Mouse (Mus musculus): ENCODE data around the gene Evi2. TPM values are rescaled to one million over a fixed set of nuclear protein-coding genes. Genes with fewer than 3 reads are reported as not detected.

The Evi2 gene
- 0.41 TPM in 1 of 2 replicates, not detected in the other for polyA plus RNA-seq (2012; ENCODE audit: insufficient read depth, low replicate concordance)

- Histone ChIP-seq H3K36me3 (replicated peaks; ENCODE audit: low read length) (peaks cover 14% of the 10 kb centered on the region), H3K4me3 (replicated peaks) (peak within 1 kb of the TSS; percentile 90), H3K4me1 (peaks cover 89% of the 10 kb centered on the region), H3K9me3 (no peaks in the 10 kb centered on the region), H3K27me3 (replicated peaks) (no peaks in the 10 kb centered on the region)
- no peak for TF ChIP-seq GATA1 (IDR thresholded peaks at IDR 0.05; ENCODE audit: borderline replicate concordance, low read length)
Observed at GRCm38 (mm10) chr11:79530333-79530761, at the start of gene Evi2, which contains the start of gene Evi2a. TSS of gene Evi2 (minus strand) at chr11:79530589. TSS of gene Evi2a (minus strand) at chr11:79530609.

DNA sequence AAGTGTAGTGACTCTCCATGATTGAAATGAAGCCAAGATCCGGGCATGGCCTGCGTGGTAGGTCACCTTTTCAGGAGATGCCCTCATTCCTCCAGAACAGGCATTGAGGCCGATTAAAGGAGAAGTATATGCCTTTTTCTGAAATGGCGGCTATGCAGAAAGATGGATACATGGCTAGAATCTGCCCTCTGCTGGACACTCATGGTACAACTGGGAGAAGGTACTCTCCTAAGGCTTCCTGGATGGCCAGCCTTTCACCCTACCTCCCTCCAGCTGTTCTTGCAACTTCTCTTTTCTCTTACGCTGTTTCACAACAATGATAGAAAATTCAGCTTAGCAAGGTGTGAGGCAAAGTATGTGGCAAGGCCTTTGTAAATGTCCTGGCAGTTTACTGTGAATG, 47.4 kb upstream of the Evi2 start:
- H3K27me3 ChIP-seq (replicated peaks), result no peaks in the 10 kb centered on the region
- no peaks in the 10 kb centered on the region for H3K9me3 ChIP-seq
- no peak overlapping the region for H3K4me3 ChIP-seq (replicated peaks)
- H3K36me3 ChIP-seq (replicated peaks; ENCODE audit: low read length), result peaks cover 75% of the 10 kb centered on the region
- H3K4me1 ChIP-seq, result peaks cover 24% of the 10 kb centered on the region
- no peak for TF ChIP-seq FLI1 (IDR thresholded peaks at IDR 0.05; ENCODE audit: low read length)
- no peak for TF ChIP-seq GATA1 (IDR thresholded peaks at IDR 0.05; ENCODE audit: borderline replicate concordance, low read length)

DNA sequence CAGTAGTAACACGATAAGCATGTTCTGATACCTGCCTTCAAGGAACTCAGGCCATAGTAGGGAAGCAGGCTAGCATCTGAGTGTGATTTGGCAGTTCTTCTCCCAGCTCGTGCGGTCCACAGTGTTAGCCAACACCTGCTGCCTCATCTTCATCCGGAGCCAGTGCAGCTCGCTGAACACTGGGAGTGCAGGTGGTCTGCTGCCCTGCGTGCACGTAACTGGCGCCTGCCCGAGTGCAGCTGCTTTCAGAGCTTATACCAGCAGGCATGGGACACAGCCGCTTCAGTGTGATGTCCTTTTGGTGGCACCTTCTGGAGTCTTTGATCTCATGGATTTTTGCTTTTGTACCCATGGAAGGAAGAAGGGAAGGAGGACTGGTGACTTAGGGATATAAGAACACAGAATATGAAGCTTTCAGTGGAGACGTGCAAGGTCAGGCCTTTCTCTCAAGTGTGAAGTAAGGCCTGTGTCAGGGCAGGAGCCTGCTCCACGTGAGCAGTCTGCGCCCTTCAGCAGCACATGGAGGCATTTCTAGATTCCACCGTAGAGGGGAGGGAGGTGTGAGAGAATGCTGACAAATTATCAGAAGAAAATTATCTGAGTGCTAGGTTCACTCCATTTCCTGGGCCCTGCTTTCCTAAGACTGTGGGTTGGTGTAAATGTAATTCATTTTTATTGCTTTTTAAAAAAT, 45.1 kb upstream of the Evi2 start:
- no peak for TF ChIP-seq GATA1 (IDR thresholded peaks at IDR 0.05; ENCODE audit: borderline replicate concordance, low read length)
- no peak for TF ChIP-seq FLI1 (IDR thresholded peaks at IDR 0.05; ENCODE audit: low read length)
- Histone ChIP-seq H3K4me1 (peaks cover 24% of the 10 kb centered on the region), H3K36me3 (replicated peaks; ENCODE audit: low read length) (peaks cover 94% of the 10 kb centered on the region), H3K9me3 (no peaks in the 10 kb centered on the region), H3K27me3 (replicated peaks) (no peaks in the 10 kb centered on the region), H3K4me3 (replicated peaks) (no peak overlapping the region)

GRCm38 (mm10) chr11:79573836-79574235, 43.4 kb upstream of the Evi2 start:
- no peak overlapping the region for H3K4me3 ChIP-seq (replicated peaks)
- no peaks in the 10 kb centered on the region for H3K9me3 ChIP-seq
- H3K36me3 ChIP-seq (replicated peaks; ENCODE audit: low read length), result peaks cover 94% of the 10 kb centered on the region
- TF ChIP-seq FLI1 (IDR thresholded peaks at IDR 0.05; ENCODE audit: low read length), result no peak
- no peak for TF ChIP-seq GATA1 (IDR thresholded peaks at IDR 0.05; ENCODE audit: borderline replicate concordance, low read length)
- H3K27me3 ChIP-seq (replicated peaks), result no peaks in the 10 kb centered on the region
- H3K4me1 ChIP-seq, result peaks cover 24% of the 10 kb centered on the region

DNA sequence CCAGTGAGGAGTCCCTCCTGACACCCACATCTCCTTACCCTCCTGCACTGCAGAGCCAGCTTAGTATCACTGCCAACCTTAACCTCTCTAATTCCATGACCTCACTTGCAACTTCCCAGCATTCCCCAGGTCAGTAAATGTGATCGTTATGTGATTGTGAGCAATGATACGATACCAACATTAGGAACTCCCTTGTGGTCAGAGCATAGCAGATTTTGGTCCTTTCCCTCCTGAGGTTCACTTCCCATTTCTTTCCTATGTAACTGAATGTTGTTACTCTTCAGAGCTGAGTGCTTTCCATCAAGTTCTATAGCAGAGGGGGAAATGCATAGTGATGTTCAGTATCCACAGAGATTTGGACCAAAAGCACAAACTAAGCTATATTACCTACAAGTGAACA, 39.9 kb upstream of the Evi2 start:
- TF ChIP-seq FLI1 (IDR thresholded peaks at IDR 0.05; ENCODE audit: low read length), result no peak
- TF ChIP-seq GATA1 (IDR thresholded peaks at IDR 0.05; ENCODE audit: borderline replicate concordance, low read length), result no peak
- Histone ChIP-seq H3K4me1 (peaks cover 2% of the 10 kb centered on the region; the same call in 1 of the 2 replicates), H3K27me3 (replicated peaks) (no peaks in the 10 kb centered on the region), H3K36me3 (replicated peaks; ENCODE audit: low read length) (peaks cover 97% of the 10 kb centered on the region), H3K4me3 (replicated peaks) (no peak overlapping the region), H3K9me3 (no peaks in the 10 kb centered on the region; the same call in 1 of the 2 replicates)

GRCm38 (mm10) chr11:79568197-79568911, 38.0 kb upstream of the Evi2 start:
- Histone ChIP-seq H3K27me3 (replicated peaks) (no peaks in the 10 kb centered on the region), H3K4me3 (replicated peaks) (no peak overlapping the region), H3K36me3 (replicated peaks; ENCODE audit: low read length) (peaks cover 95% of the 10 kb centered on the region)

DNA sequence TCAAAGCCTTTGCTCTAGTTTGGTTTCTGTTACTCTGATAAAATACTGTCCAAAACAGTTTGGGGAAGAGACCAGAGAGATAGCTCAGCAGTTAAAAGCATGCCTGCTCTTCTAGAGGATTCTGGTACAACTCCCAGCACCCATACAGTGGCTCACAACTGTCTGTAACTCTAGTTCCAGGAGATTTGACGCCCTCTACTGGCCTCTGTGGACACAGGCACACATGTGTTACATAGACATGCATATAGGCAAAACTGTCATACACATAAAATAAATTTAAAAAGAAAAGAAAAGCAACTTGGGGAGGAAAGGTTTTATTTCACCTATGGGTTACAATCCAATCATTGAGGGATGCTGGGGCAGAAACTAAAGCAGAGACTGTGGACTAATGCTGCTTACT, 36.6 kb upstream of the Evi2 start:
- Histone ChIP-seq H3K4me3 (replicated peaks) (no peak overlapping the region), H3K36me3 (replicated peaks; ENCODE audit: low read length) (peaks cover 97% of the 10 kb centered on the region), H3K9me3 (no peaks in the 10 kb centered on the region; the same call in 1 of the 2 replicates), H3K4me1 (peaks cover 10% of the 10 kb centered on the region), H3K27me3 (replicated peaks) (no peaks in the 10 kb centered on the region)
- TF ChIP-seq GATA1 (IDR thresholded peaks at IDR 0.05; ENCODE audit: borderline replicate concordance, low read length) (no peak), FLI1 (IDR thresholded peaks at IDR 0.05; ENCODE audit: low read length) (no peak)

More at GRCm38 (mm10) chr11:79568197-79568911, 38.0 kb upstream of the Evi2 start:
- Histone ChIP-seq H3K4me1 (peaks cover 6% of the 10 kb centered on the region), H3K9me3 (no peaks in the 10 kb centered on the region; the same call in 1 of the 2 replicates)
- TF ChIP-seq GATA1 (IDR thresholded peaks at IDR 0.05; ENCODE audit: borderline replicate concordance, low read length), result no peak
- no peak for TF ChIP-seq FLI1 (IDR thresholded peaks at IDR 0.05; ENCODE audit: low read length)

DNA sequence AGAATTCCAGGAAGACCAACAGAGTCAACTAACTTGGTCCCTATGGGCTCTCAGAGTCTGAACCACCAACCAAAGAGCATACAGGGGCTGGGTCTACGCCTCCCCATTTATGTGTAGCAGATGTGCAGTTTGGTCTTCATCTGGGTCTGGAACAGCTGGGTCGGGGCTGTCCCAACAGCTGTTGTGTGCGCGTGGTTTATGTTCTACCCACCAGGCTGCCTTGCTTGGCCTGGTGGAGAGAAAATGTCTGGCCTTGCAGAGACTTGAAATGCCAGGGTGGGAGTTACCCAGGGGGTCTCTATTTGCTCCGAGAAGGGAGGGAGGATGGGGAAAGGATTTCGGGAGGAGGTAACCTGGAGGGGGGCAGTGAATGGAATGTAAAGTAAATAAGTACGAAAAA, 33.1 kb upstream of the Evi2 start:
- no peaks in the 10 kb centered on the region for H3K27me3 ChIP-seq (replicated peaks)
- no peaks in the 10 kb centered on the region; the same call in 1 of the 2 replicates for H3K9me3 ChIP-seq
- peaks cover 97% of the 10 kb centered on the region for H3K36me3 ChIP-seq (replicated peaks; ENCODE audit: low read length)
- peaks cover 10% of the 10 kb centered on the region for H3K4me1 ChIP-seq
- H3K4me3 ChIP-seq (replicated peaks), result no peak overlapping the region
- TF ChIP-seq GATA1 (IDR thresholded peaks at IDR 0.05; ENCODE audit: borderline replicate concordance, low read length) (no peak), FLI1 (IDR thresholded peaks at IDR 0.05; ENCODE audit: low read length) (no peak)

- Histone ChIP-seq H3K9me3 (no peaks in the 10 kb centered on the region), H3K4me3 (replicated peaks) (no peak overlapping the region), H3K4me1 (peaks cover 10% of the 10 kb centered on the region), H3K27me3 (replicated peaks) (no peaks in the 10 kb centered on the region), H3K36me3 (replicated peaks; ENCODE audit: low read length) (peaks cover 95% of the 10 kb centered on the region)
- TF ChIP-seq FLI1 (IDR thresholded peaks at IDR 0.05; ENCODE audit: low read length) (no peak), GATA1 (IDR thresholded peaks at IDR 0.05; ENCODE audit: borderline replicate concordance, low read length) (no peak)
Observed at GRCm38 (mm10) chr11:79560536-79560935, 30.1 kb upstream of the Evi2 start.

- Histone ChIP-seq H3K36me3 (replicated peaks; ENCODE audit: low read length) (peaks cover 95% of the 10 kb centered on the region), H3K4me3 (replicated peaks) (no peak overlapping the region), H3K27me3 (replicated peaks) (no peaks in the 10 kb centered on the region), H3K9me3 (no peaks in the 10 kb centered on the region), H3K4me1 (no peaks in the 10 kb centered on the region)
- no peak for TF ChIP-seq FLI1 (IDR thresholded peaks at IDR 0.05; ENCODE audit: low read length)
- no peak for TF ChIP-seq GATA1 (IDR thresholded peaks at IDR 0.05; ENCODE audit: borderline replicate concordance, low read length)
Observed at GRCm38 (mm10) chr11:79552622-79553021, 22.2 kb upstream of the Evi2 start.

Data from megakaryocyte, embryonic 14.5 days (primary cell).